Mouse (Mus musculus) stomach, postnatal 0 days (tissue): ENCODE measurements around the gene Hoxc6.

Experiments
- CTCF ChIP-seq: IDR thresholded peaks from 2 replicates; pipeline ENCODE4 v1.5.1; 2016; ENCODE audit warnings: antibody characterized with exemption, low read depth, mild to moderate bottlenecking, moderate library complexity
- EP300 ChIP-seq: optimal IDR thresholded peaks from 2 replicates; pipeline ENCODE3; 2016; ENCODE audit warnings: antibody characterized with exemption

DNA sequence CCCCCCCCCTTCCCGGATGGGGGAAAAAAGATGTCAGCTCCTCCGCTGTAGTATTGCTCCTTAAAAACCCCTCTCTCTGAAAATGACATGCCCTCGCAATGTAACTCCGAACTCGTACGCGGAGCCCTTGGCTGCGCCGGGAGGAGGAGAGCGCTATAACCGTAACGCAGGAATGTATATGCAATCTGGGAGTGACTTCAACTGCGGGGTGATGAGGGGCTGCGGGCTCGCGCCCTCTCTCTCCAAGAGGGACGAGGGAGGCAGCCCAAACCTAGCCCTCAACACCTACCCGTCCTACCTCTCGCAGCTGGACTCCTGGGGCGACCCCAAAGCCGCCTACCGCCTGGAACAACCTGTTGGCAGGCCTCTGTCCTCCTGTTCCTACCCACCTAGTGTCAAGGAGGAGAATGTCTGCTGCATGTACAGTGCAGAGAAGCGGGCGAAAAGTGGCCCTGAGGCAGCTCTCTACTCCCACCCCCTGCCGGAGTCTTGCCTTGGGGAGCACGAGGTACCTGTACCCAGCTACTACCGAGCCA, 31.2 kb upstream of the Hoxc6 start, which contains the start of gene Hoxc10:
- TF ChIP-seq EP300 (no peak), CTCF (no peak)
